Mouse (Mus musculus): Measurements from ENCODE around the gene Emsy. TPM values are rescaled to one million over a fixed set of nuclear protein-coding genes. Genes with fewer than 3 reads are reported as not detected.

Emsy gene
- polyA plus RNA-seq, 1 experiment from 2014 or later = 34.0 TPM

GRCm38 (mm10) chr7:98567056-98567455 lies 89.5 kb downstream of the Emsy start:
- Histone ChIP-seq H3K27ac (replicated peaks; ENCODE audit: low read depth, low read length) (no peak overlapping the region), H3K9me3 (ENCODE audit: control insufficient read depth, low read length) (no peaks in the 10 kb centered on the region), H3K4me2 (ENCODE audit: low read depth, low read length) (no peak overlapping the region), H3K9ac (ENCODE audit: low read depth, low read length) (no peak overlapping the region), H3K4me1 (ENCODE audit: control insufficient read depth, insufficient read depth, low read length) (no peaks in the 10 kb centered on the region; the same call in 1 of the 2 replicates), H3K27me3 (replicated peaks; ENCODE audit: control insufficient read depth, insufficient read depth, low read length) (no peaks in the 10 kb centered on the region), H3K4me3 (ENCODE audit: low read depth, low read length) (no peak overlapping the region), H3K36me3 (ENCODE audit: control insufficient read depth, insufficient read depth, low read length) (no peaks in the 10 kb centered on the region)
- DNase-seq (ENCODE audit: low spot score) = no peak
- ATAC-seq (ENCODE audit: low read depth) = no peak
- WGBS = 44% methylated on average over 5 of the region's 5 CpGs

- Histone ChIP-seq H3K9ac (ENCODE audit: low read depth, low read length) (no peak overlapping the region), H3K9me3 (ENCODE audit: control insufficient read depth, low read length) (no peaks in the 10 kb centered on the region), H3K4me1 (ENCODE audit: control insufficient read depth, insufficient read depth, low read length) (no peaks in the 10 kb centered on the region; the same call in 1 of the 2 replicates), H3K27ac (replicated peaks; ENCODE audit: low read depth, low read length) (no peak overlapping the region), H3K27me3 (replicated peaks; ENCODE audit: control insufficient read depth, insufficient read depth, low read length) (no peaks in the 10 kb centered on the region), H3K4me3 (ENCODE audit: low read depth, low read length) (no peak overlapping the region), H3K36me3 (ENCODE audit: control insufficient read depth, insufficient read depth, low read length) (no peaks in the 10 kb centered on the region), H3K4me2 (ENCODE audit: low read depth, low read length) (no peak overlapping the region)
- WGBS = 64% methylated on average over 9 of the region's 9 CpGs
- peak; percentile 26 for DNase-seq (ENCODE audit: low spot score)
- ATAC-seq (ENCODE audit: low read depth) = no peak
These were observed 91.8 kb downstream of the Emsy start for GRCm38 (mm10) chr7:98564607-98565364.

- DNase-seq (ENCODE audit: low spot score) (no peak), ATAC-seq (ENCODE audit: low read depth) (no peak)
- H3K4me1 ChIP-seq (ENCODE audit: control insufficient read depth, insufficient read depth, low read length) = no peaks in the 10 kb centered on the region; the same call in 1 of the 2 replicates
- no peaks in the 10 kb centered on the region for H3K36me3 ChIP-seq (ENCODE audit: control insufficient read depth, insufficient read depth, low read length)
- no peak overlapping the region for H3K4me2 ChIP-seq (ENCODE audit: low read depth, low read length)
- no peaks in the 10 kb centered on the region for H3K9me3 ChIP-seq (ENCODE audit: control insufficient read depth, low read length)
- no peak overlapping the region for H3K4me3 ChIP-seq (ENCODE audit: low read depth, low read length)
- no peak overlapping the region for H3K9ac ChIP-seq (ENCODE audit: low read depth, low read length)
- H3K27ac ChIP-seq (replicated peaks; ENCODE audit: low read depth, low read length) = no peak overlapping the region
- no peaks in the 10 kb centered on the region for H3K27me3 ChIP-seq (replicated peaks; ENCODE audit: control insufficient read depth, insufficient read depth, low read length)
- 76% methylated on average over 6 of the region's 6 CpGs for WGBS
These were observed 92.6 kb downstream of the Emsy start for GRCm38 (mm10) chr7:98563991-98564390.

GRCm38 (mm10) chr7:98562966-98563365 lies 93.6 kb downstream of the Emsy start:
- DNase-seq (ENCODE audit: low spot score) (no peak), ATAC-seq (ENCODE audit: low read depth) (no peak)
- Histone ChIP-seq H3K27ac (replicated peaks; ENCODE audit: low read depth, low read length) (no peak overlapping the region), H3K4me1 (ENCODE audit: control insufficient read depth, insufficient read depth, low read length) (no peaks in the 10 kb centered on the region; the same call in 1 of the 2 replicates), H3K4me2 (ENCODE audit: low read depth, low read length) (no peak overlapping the region), H3K4me3 (ENCODE audit: low read depth, low read length) (no peak overlapping the region), H3K36me3 (ENCODE audit: control insufficient read depth, insufficient read depth, low read length) (no peaks in the 10 kb centered on the region), H3K27me3 (replicated peaks; ENCODE audit: control insufficient read depth, insufficient read depth, low read length) (no peaks in the 10 kb centered on the region), H3K9ac (ENCODE audit: low read depth, low read length) (no peak overlapping the region), H3K9me3 (ENCODE audit: control insufficient read depth, low read length) (no peaks in the 10 kb centered on the region)
- 69% methylated on average over 5 of the region's 5 CpGs for WGBS

- ATAC-seq (ENCODE audit: low read depth) (no peak), DNase-seq (ENCODE audit: low spot score) (no peak)
- no peaks in the 10 kb centered on the region for H3K9me3 ChIP-seq (ENCODE audit: control insufficient read depth, low read length)
- H3K4me1 ChIP-seq (ENCODE audit: control insufficient read depth, insufficient read depth, low read length) = no peaks in the 10 kb centered on the region; the same call in 1 of the 2 replicates
- H3K4me2 ChIP-seq (ENCODE audit: low read depth, low read length) = no peak overlapping the region
- no peaks in the 10 kb centered on the region for H3K36me3 ChIP-seq (ENCODE audit: control insufficient read depth, insufficient read depth, low read length)
- H3K27me3 ChIP-seq (replicated peaks; ENCODE audit: control insufficient read depth, insufficient read depth, low read length) = no peaks in the 10 kb centered on the region
- no peak overlapping the region for H3K27ac ChIP-seq (replicated peaks; ENCODE audit: low read depth, low read length)
- H3K9ac ChIP-seq (ENCODE audit: low read depth, low read length) = no peak overlapping the region
- no peak overlapping the region for H3K4me3 ChIP-seq (ENCODE audit: low read depth, low read length)
- 89% methylated on average over 8 of the region's 8 CpGs for WGBS
These were observed 94.4 kb downstream of the Emsy start for GRCm38 (mm10) chr7:98562186-98562585.

- H3K27me3 ChIP-seq (replicated peaks; ENCODE audit: control insufficient read depth, insufficient read depth, low read length) = no peaks in the 10 kb centered on the region
- WGBS = 74% methylated on average over 12 of the region's 12 CpGs
These were observed 94.9 kb downstream of the Emsy start for GRCm38 (mm10) chr7:98561556-98562164.

GRCm38 (mm10) chr7:98558128-98558921 lies 98.3 kb downstream of the Emsy start:
- Histone ChIP-seq H3K4me1 (ENCODE audit: control insufficient read depth, insufficient read depth, low read length) (no peaks in the 10 kb centered on the region), H3K9me3 (ENCODE audit: control insufficient read depth, low read length) (no peaks in the 10 kb centered on the region), H3K4me2 (ENCODE audit: low read depth, low read length) (no peak overlapping the region), H3K36me3 (ENCODE audit: control insufficient read depth, insufficient read depth, low read length) (no peaks in the 10 kb centered on the region), H3K4me3 (ENCODE audit: low read depth, low read length) (no peak overlapping the region), H3K27ac (replicated peaks; ENCODE audit: low read depth, low read length) (no peak overlapping the region), H3K9ac (ENCODE audit: low read depth, low read length) (no peak overlapping the region), H3K27me3 (replicated peaks; ENCODE audit: control insufficient read depth, insufficient read depth, low read length) (no peaks in the 10 kb centered on the region)
- peak; percentile 16 for DNase-seq (ENCODE audit: low spot score)
- ATAC-seq (ENCODE audit: low read depth) = no peak
- 69% methylated on average over 9 of the region's 9 CpGs for WGBS

More at GRCm38 (mm10) chr7:98561556-98562164, 94.9 kb downstream of the Emsy start:
- Histone ChIP-seq H3K4me1 (ENCODE audit: control insufficient read depth, insufficient read depth, low read length) (no peaks in the 10 kb centered on the region), H3K27ac (replicated peaks; ENCODE audit: low read depth, low read length) (no peak overlapping the region), H3K36me3 (ENCODE audit: control insufficient read depth, insufficient read depth, low read length) (no peaks in the 10 kb centered on the region), H3K4me3 (ENCODE audit: low read depth, low read length) (no peak overlapping the region), H3K9me3 (ENCODE audit: control insufficient read depth, low read length) (no peaks in the 10 kb centered on the region), H3K4me2 (ENCODE audit: low read depth, low read length) (no peak overlapping the region), H3K9ac (ENCODE audit: low read depth, low read length) (no peak overlapping the region)
- no peak for DNase-seq (ENCODE audit: low spot score)
- no peak for ATAC-seq (ENCODE audit: low read depth)

GRCm38 (mm10) chr7:98556767-98557394 lies 99.7 kb downstream of the Emsy start:
- H3K27ac ChIP-seq (replicated peaks; ENCODE audit: low read depth, low read length) = no peak overlapping the region
- H3K36me3 ChIP-seq (ENCODE audit: control insufficient read depth, insufficient read depth, low read length) = no peaks in the 10 kb centered on the region
- no peak for ATAC-seq (ENCODE audit: low read depth)
- 81% methylated on average over 6 of the region's 6 CpGs for WGBS
- H3K4me1 ChIP-seq (ENCODE audit: control insufficient read depth, insufficient read depth, low read length) = no peaks in the 10 kb centered on the region
- H3K4me3 ChIP-seq (ENCODE audit: low read depth, low read length) = no peak overlapping the region
- H3K27me3 ChIP-seq (replicated peaks; ENCODE audit: control insufficient read depth, insufficient read depth, low read length) = no peaks in the 10 kb centered on the region
- H3K9me3 ChIP-seq (ENCODE audit: control insufficient read depth, low read length) = no peaks in the 10 kb centered on the region
- DNase-seq (ENCODE audit: low spot score) = no peak
- no peak overlapping the region for H3K4me2 ChIP-seq (ENCODE audit: low read depth, low read length)
- H3K9ac ChIP-seq (ENCODE audit: low read depth, low read length) = no peak overlapping the region
